Mouse (Mus musculus) Patski (cell line): Measurements from ENCODE around the gene Tmpo. TPM values are rescaled to one million over a fixed set of nuclear protein-coding genes. Genes with fewer than 3 reads are reported as not detected.

Experiments
- ATAC-seq: fragments of 100-300 bp; one replicate; pipeline ENCODE4 v1.8.0; 2021
- CTCF ChIA-PET: fragments of 350-600 bp; sonication (Branson Sonifier 250); formaldehyde crosslinking; loops from one replicate; lab custom pipeline; 2022; ENCODE audit warnings: inconsistent platforms; lab: Charles Lee
- POLR2A ChIA-PET: fragments of 350-600 bp; sonication (Branson Sonifier 250); formaldehyde crosslinking; loops from one replicate; lab custom pipeline; 2022; ENCODE audit warnings: antibody characterized with exemption, inconsistent platforms; lab: Charles Lee
- DNase-seq: peaks from one replicate; pipeline ENCODE4 v3.0.0-alpha.2; 2011; ENCODE audit warnings: low read depth, low spot score
- H3K27me3 ChIP-seq: fragments of 371-371 bp; one replicate; pipeline ENCODE4 v1.5.1; 2021
- CTCF ChIP-seq: fragments of 100-300 bp; IDR thresholded peaks from one replicate; pipeline ENCODE4 v1.5.1; 2021
- in situ Hi-C: fragments of 300-500 bp; cut with MboI; formaldehyde crosslinking; loops from 3 replicates; pipeline ENCODE4 v1.11.1; 2018; ENCODE audit warnings: low pct_unique_long_range_greater_than_20kb, mixed read lengths
- polyA plus RNA-seq: library from polyadenylated mRNA; unstranded; gene quantifications from one replicate; pipeline ENCODE4 v1.2.3, GENCODE M21; 2021

The Tmpo gene
- polyA plus RNA-seq, 1 experiment from 2014 or later, result 160 TPM

DNA sequence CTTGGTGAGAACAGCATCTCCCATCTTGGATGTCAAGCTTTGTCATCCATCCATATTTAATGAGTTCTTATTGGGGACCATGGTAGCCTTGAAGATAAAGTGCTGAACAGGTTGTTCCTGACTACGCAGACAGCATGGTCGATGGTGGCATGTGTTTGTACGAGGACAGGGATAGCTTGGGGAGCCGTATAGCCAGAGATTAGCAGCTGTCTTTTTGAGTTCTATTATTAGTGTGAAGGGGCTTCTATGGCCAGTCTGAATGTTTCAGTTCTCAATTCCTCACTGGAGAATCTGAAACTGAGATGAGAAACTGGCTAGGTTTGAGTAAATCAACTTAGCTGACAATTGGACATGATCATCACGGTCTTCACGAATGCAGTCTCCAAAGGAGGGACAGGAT lies 24.5 kb upstream of the Tmpo start:
- DNase-seq, result no peak
- in situ Hi-C loops, result no loop called here
- CTCF ChIA-PET, result no interaction called here
- POLR2A ChIA-PET, result interaction anchor here (0.6 to 0.8 kb wide), 2 partner anchors 40 to 98 kb away, joined by 3 to 5 read pairs; no protein-coding TSS in a partner anchor
- no peaks in the 10 kb centered on the region for H3K27me3 ChIP-seq
- no peak for TF ChIP-seq CTCF
- no peak for ATAC-seq

DNA sequence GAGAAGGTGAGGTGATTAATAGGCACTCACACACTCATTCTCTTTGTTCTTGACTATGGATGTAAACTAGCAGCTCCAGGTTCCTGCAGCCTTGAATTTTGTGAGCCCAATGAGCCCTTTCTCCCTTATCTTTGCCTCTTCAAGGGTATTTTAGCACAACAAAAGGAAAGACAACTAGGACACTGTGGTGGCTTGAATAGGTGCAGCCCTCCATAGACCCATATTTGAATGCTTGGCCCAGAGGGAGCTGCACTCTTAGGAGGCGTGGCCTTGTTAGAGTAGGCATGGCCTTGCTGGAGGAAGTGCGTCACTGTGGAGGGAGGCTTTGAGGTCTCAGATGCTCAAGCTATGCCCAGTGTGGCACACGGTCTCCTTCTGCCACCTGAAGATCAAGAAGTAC lies 19.5 kb upstream of the Tmpo start:
- no peaks in the 10 kb centered on the region for H3K27me3 ChIP-seq
- DNase-seq (no peak), ATAC-seq (no peak)
- CTCF ChIA-PET, result interaction anchor here (1.2 to 2.4 kb wide), 3 partner anchors 12 to 35 kb away, joined by 3 to 17 read pairs (median 7); partner anchors contain the start of gene Tmpo
- no peak for TF ChIP-seq CTCF
- POLR2A ChIA-PET, result interaction anchor here (0.6 to 1.6 kb wide), 2 partner anchors 32 to 100 kb away, joined by 3 read pairs; no protein-coding TSS in a partner anchor
- in situ Hi-C loops, result no loop called here

DNA sequence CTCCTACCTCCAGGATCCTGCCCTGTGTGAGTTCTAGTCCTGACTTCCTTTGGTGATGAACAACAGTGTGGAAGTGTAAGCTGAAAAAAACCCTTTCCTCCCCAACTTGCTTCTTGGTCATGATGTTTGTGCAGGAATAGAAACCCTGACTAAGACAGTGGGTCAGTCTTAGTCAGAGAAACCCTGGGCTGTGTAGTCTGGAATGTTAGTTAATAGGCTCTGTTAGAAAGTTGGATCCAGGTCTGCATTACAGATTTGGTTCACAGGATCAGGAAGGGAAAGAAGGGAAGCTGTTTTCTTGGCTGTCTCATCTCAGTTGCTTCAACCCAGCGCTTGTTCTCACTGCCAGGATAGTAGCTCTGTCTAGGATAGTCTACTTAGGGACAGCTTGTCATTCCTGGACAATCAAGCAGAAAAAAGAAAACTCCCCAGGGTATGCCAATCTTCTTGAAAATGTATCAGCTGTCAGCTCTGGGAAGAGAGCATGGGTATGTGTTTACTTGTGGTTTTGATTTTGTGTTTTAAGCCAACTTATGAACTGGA lies 18.2 kb upstream of the Tmpo start:
- DNase-seq (no peak), ATAC-seq (peak; percentile 89)
- in situ Hi-C loops, result loop anchor here (5.0 to 25.0 kb wide), 3 partner anchors 37 to 1988 kb away; no protein-coding TSS in a partner anchor
- CTCF ChIA-PET, result interaction anchor here (1.1 to 2.4 kb wide), 7 partner anchors 11 to 35 kb away, joined by 3 to 17 read pairs (median 7); partner anchors contain the start of gene Tmpo
- POLR2A ChIA-PET, result interaction anchor here (1.6 kb wide), 1 partner anchor 30 kb away, joined by 3 read pairs; no protein-coding TSS in a partner anchor
- no peak for TF ChIP-seq CTCF
- no peaks in the 10 kb centered on the region for H3K27me3 ChIP-seq

DNA sequence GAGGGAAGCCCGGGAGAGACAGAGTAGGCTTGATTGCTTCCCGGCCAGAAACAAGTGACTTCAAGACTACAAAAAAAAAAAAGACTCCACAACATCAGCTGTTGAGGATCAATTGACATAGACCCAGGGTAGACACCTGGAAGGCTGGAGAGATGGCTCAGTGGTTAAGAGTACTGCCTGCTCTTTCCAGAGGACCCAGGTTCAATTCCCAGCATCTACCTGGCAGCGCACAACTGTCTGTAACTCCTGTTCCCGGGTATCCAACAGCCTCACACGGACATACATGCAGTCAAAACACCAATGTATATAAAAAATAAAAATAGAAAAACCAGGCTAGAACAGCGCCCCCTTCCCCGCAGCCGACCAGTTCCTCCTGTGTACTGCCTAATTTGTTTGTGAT lies 16.6 kb upstream of the Tmpo start:
- in situ Hi-C loops, result loop anchor here (5.0 to 25.0 kb wide), 3 partner anchors 35 to 1990 kb away; no protein-coding TSS in a partner anchor
- no peak for ATAC-seq
- ChIA-PET CTCF (interaction anchor here (0.9 to 2.1 kb wide), 5 partner anchors 9 to 31 kb away, joined by 3 to 7 read pairs (median 5); no protein-coding TSS in a partner anchor), POLR2A (interaction anchor here (0.6 kb wide), 1 partner anchor 9 kb away, joined by 3 read pairs; no protein-coding TSS in a partner anchor)
- H3K27me3 ChIP-seq, result no peaks in the 10 kb centered on the region
- no peak for DNase-seq
- no peak for TF ChIP-seq CTCF

DNA sequence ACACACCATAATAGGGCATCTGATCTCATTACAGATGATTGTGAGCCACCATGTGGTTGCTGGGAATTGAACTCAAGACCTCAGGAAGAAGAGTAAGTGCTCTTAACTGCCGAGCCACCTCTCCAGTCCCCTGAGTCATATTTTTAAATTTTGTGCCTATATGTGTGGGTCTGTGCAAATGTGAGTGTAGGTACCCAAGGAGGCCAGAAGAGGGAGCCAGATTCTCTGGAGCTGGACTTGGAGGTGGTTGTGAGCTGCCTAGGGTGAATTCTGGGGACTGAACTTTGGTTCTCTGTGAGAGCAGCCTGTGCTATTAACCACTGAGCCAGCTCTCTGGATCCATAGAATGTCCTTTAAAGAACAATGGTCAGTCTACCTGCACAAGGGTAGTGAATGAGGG lies 15.7 kb upstream of the Tmpo start:
- CTCF ChIA-PET, result interaction anchor here (1.8 kb wide), 1 partner anchor 8 kb away, joined by 5 read pairs; no protein-coding TSS in a partner anchor
- peak; percentile 44 for TF ChIP-seq CTCF

DNA sequence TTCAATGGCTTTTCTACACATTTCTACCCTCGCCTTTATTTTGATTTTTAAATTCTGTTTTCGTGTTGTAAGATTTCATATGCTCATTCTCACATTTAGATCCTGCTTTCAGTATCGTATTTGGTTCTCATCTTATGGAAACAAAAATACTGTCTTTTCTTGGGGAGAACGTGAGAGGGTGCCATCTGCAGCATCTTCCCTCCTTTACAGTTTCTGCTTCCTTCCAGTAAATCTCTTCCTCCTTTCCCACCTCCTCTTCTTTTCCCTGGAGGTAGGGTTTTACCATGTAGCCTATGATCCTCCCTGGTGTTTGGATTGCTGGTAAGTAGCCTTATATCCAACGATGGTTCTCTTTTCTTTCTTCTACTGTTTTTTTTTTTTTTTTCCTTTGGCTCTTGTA lies 14.6 kb upstream of the Tmpo start:
- POLR2A ChIA-PET, result no interaction called here
- H3K27me3 ChIP-seq, result no peaks in the 10 kb centered on the region
- no peak for TF ChIP-seq CTCF
- in situ Hi-C loops, result loop anchor here (5.0 to 25.0 kb wide), 3 partner anchors 33 to 1992 kb away; no protein-coding TSS in a partner anchor
- ATAC-seq (no peak), DNase-seq (no peak)
- CTCF ChIA-PET, result interaction anchor here (1.8 kb wide), 1 partner anchor 7 kb away, joined by 5 read pairs; no protein-coding TSS in a partner anchor

More for the DNA sequence above, 15.7 kb upstream of the Tmpo start:
- no peaks in the 10 kb centered on the region for H3K27me3 ChIP-seq
- no peak for DNase-seq
- in situ Hi-C loops, result loop anchor here (5.0 to 25.0 kb wide), 3 partner anchors 34 to 1991 kb away; no protein-coding TSS in a partner anchor
- no peak for ATAC-seq
- POLR2A ChIA-PET, result no interaction called here

DNA sequence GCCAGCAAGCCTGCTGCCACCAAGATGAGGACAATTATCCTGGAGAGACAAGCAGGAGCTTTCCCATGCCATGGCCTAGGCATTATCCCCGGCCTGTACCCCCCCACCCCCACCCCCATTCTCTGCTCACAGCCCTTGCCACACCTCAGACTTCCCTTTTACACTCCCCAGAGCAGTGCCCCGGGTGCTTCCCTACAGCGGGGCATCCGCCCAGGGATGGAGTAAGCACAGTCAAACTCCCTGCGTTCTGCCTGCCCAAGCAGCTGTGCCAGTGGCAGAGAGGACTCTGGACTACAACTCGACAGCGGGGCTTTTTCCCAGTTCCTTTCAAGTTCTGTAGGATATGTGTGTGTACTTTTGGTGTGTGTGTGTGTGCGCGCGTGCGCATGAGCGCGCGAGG lies 14.0 kb upstream of the Tmpo start:
- POLR2A ChIA-PET, result no interaction called here
- TF ChIP-seq CTCF, result no peak
- ATAC-seq, result no peak
- CTCF ChIA-PET, result no interaction called here
- in situ Hi-C loops, result loop anchor here (5.0 to 25.0 kb wide), 3 partner anchors 33 to 1992 kb away; no protein-coding TSS in a partner anchor
- H3K27me3 ChIP-seq, result no peaks in the 10 kb centered on the region
- no peak for DNase-seq

DNA sequence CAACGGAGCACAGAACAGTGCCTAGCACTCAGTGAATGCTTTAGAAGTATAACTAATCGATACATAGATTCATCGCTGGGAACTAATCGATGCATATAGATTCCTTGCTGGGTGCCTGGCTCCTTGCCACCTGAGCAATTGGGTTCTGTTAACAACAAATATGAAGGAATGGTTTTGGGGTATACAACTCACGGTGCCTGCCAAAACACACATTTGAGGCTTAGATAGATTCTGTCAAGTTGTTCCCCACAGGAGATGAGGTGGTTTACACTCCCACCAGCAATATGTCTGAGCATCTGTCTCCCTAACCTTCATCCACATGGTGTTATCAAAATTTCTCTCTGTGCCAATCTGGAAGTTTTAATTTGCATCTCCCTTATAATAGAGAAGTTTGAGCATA lies 10.7 kb upstream of the Tmpo start:
- DNase-seq (no peak), ATAC-seq (no peak)
- no peaks in the 10 kb centered on the region for H3K27me3 ChIP-seq
- TF ChIP-seq CTCF, result no peak
- in situ Hi-C loops, result loop anchor here (25.0 kb wide), 1 partner anchor 1995 kb away; no protein-coding TSS in a partner anchor
- POLR2A ChIA-PET, result no interaction called here
- CTCF ChIA-PET, result no interaction called here

DNA sequence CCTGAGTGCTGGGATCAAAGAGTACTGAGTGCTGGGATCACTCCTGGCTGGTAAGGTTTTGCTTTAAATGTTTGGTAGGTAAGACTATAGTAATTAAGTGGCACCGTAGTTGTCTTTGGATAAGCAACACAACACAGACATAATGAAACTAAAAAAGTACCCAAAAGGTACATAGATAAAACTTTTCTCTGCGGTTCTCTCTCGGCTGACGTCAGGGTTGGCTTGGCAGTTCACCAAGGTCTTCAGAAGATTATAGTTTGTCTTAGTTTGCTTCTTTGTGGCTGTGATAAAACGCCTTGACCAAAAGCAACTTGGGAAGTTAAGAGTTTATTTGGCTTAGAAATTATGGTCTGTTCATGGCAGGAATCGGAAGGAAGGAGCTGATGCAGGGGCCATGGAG lies 8.4 kb upstream of the Tmpo start:
- H3K27me3 ChIP-seq, result no peaks in the 10 kb centered on the region
- in situ Hi-C loops, result loop anchor here (25.0 kb wide), 1 partner anchor 1998 kb away; no protein-coding TSS in a partner anchor
- ChIA-PET POLR2A (no interaction called here), CTCF (interaction anchor here (10.2 kb wide), 1 partner anchor 23 kb away, joined by 80 read pairs; no protein-coding TSS in a partner anchor)
- no peak for ATAC-seq
- no peak for TF ChIP-seq CTCF
- DNase-seq, result no peak

DNA sequence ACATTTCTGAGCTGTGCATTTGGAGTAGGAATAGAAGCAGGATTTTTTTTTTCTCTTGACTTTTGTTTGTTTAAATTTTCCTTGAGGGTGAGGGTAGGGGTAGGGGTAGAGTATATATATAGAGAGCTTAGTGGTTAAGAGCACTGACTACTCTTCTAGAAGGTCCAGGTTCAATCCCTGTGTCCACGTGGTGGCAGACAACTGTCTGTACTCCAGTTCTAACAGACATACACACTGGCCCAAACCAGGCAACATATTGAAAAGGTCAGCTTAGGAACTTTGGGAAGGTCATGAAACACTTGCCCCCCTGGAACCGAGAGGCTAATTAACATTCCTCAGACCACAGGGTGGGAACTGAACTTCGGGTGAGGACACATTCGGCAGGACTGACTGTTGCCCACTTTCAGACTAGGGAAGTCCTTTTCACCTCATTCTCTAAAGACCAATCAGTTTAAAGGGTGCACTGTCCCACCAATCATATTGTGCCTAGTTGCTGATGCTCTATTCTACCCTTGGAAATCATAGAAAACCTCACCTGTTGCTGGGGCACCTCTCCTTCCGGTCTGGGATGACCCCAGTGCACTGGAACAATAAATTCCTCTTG lies 7.7 kb upstream of the Tmpo start:
- ChIA-PET POLR2A (interaction anchor here (0.6 to 3.3 kb wide), 2 partner anchors 9 to 17 kb away, joined by 3 to 11 read pairs; no protein-coding TSS in a partner anchor), CTCF (interaction anchor here (1.2 to 10.2 kb wide), 8 partner anchors 8 to 40 kb away, joined by 4 to 80 read pairs (median 7); no protein-coding TSS in a partner anchor)
- in situ Hi-C loops, result loop anchor here (25.0 kb wide), 1 partner anchor 1999 kb away; no protein-coding TSS in a partner anchor
- ATAC-seq (no peak), DNase-seq (no peak)
- H3K27me3 ChIP-seq, result no peaks in the 10 kb centered on the region
- no peak for TF ChIP-seq CTCF
